Mouse (Mus musculus): ENCODE data around the gene Lgals3bp. TPM values are rescaled to one million over a fixed set of nuclear protein-coding genes. Genes with fewer than 3 reads are reported as not detected.

Gene Lgals3bp
- polyA plus RNA-seq, 1 experiment from 2014 or later, result 74.1 TPM

GRCm38 (mm10) chr11:118424621-118425335 is 22.9 kb upstream of the Lgals3bp start:
- TF ChIP-seq EP300 (IDR thresholded peaks at IDR 0.05; ENCODE audit: low read depth) (no peak), CTCF (IDR thresholded peaks at IDR 0.05; ENCODE audit: low read depth) (peak; percentile 21)
- DNase-seq (no peak), ATAC-seq (no peak)
- Histone ChIP-seq H3K36me3 (replicated peaks; ENCODE audit: insufficient read depth, low read length) (no peaks in the 10 kb centered on the region), H3K9ac (replicated peaks) (no peak overlapping the region), H3K4me2 (ENCODE audit: low read depth, low read length) (no peak overlapping the region), H3K27me3 (ENCODE audit: insufficient read depth, low read length) (peaks cover 5% of the 10 kb centered on the region; the same call in 1 of the 2 replicates), H3K9me3 (ENCODE audit: low read length) (no peaks in the 10 kb centered on the region), H3K27ac (ENCODE audit: low read depth) (no peak overlapping the region), H3K4me1 (ENCODE audit: insufficient read depth) (peaks cover 8% of the 10 kb centered on the region; the same call in 1 of the 2 replicates), H3K4me3 (ENCODE audit: low read depth, low read length) (no peak overlapping the region)
- 48% methylated on average over 13 of the region's 13 CpGs for WGBS (ENCODE audit: insufficient replicate concordance)

DNA sequence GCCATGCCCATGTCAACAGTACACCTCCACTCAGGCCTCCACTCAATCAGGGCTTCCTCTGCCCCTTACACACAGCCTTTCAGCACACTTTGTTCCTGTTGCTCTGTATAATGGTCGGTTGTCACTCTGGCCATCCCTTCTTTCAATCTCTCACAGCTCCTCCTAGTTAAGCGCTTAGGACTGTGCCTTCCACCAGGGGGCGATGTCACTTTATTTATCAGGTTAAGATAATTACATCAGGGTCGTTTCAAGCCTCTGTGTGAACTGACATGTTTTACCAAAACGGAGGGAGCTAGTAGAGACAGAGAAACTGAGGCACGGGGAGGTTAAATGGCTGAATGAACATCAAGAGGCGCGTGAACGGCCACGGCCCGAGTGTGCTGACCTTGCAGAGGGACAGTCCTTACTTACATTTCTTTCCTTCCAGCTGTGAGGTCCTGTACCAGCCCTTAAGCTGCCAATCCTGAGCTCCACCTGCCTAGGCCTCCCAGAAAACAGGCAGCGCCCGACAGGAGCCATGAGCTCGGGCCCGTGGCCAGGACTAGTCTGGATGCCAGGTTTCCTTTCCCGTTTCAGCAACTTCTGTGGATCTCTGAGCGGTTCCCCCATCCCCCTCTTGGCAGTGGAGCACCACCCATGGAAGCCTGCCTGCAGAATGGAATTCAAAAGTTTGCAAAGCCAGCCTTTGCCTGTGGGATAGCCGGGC is 21.5 kb upstream of the Lgals3bp start:
- no peaks in the 10 kb centered on the region for H3K36me3 ChIP-seq (replicated peaks; ENCODE audit: insufficient read depth, low read length)
- ATAC-seq (no peak), DNase-seq (peak; percentile 78)
- H3K4me1 ChIP-seq (ENCODE audit: insufficient read depth), result peaks cover 13% of the 10 kb centered on the region
- H3K27me3 ChIP-seq (ENCODE audit: insufficient read depth, low read length), result no peaks in the 10 kb centered on the region
- no peak overlapping the region for H3K9ac ChIP-seq (replicated peaks)
- H3K4me3 ChIP-seq (ENCODE audit: low read depth, low read length), result peak overlapping the region; percentile 10; the same call in 1 of the 2 replicates
- TF ChIP-seq CTCF (IDR thresholded peaks at IDR 0.05; ENCODE audit: low read depth) (peak; percentile 86), EP300 (IDR thresholded peaks at IDR 0.05; ENCODE audit: low read depth) (no peak)
- H3K4me2 ChIP-seq (ENCODE audit: low read depth, low read length), result peak overlapping the region; percentile 56
- 11% methylated on average over 18 of the region's 18 CpGs for WGBS (ENCODE audit: insufficient replicate concordance)
- no peaks in the 10 kb centered on the region for H3K9me3 ChIP-seq (ENCODE audit: low read length)
- H3K27ac ChIP-seq (ENCODE audit: low read depth), result peak overlapping the region; percentile 39; the same call in 1 of the 2 replicates

GRCm38 (mm10) chr11:118420261-118420660 is 18.4 kb upstream of the Lgals3bp start:
- Histone ChIP-seq H3K4me2 (ENCODE audit: low read depth, low read length) (no peak overlapping the region), H3K36me3 (replicated peaks; ENCODE audit: insufficient read depth, low read length) (0 out of 2 replicates have a peak, but pooled peaks cover 2% of the 10 kb centered on the region), H3K27ac (ENCODE audit: low read depth) (no peak overlapping the region), H3K9me3 (ENCODE audit: low read length) (no peaks in the 10 kb centered on the region), H3K4me1 (ENCODE audit: insufficient read depth) (peaks cover 20% of the 10 kb centered on the region), H3K27me3 (ENCODE audit: insufficient read depth, low read length) (no peaks in the 10 kb centered on the region), H3K9ac (replicated peaks) (no peak overlapping the region), H3K4me3 (ENCODE audit: low read depth, low read length) (no peak overlapping the region)
- no peak for TF ChIP-seq EP300 (IDR thresholded peaks at IDR 0.05; ENCODE audit: low read depth)
- TF ChIP-seq CTCF (IDR thresholded peaks at IDR 0.05; ENCODE audit: low read depth), result no peak
- ATAC-seq (no peak), DNase-seq (no peak)
- WGBS (ENCODE audit: insufficient replicate concordance), result 60% methylated on average over 7 of the region's 7 CpGs

DNA sequence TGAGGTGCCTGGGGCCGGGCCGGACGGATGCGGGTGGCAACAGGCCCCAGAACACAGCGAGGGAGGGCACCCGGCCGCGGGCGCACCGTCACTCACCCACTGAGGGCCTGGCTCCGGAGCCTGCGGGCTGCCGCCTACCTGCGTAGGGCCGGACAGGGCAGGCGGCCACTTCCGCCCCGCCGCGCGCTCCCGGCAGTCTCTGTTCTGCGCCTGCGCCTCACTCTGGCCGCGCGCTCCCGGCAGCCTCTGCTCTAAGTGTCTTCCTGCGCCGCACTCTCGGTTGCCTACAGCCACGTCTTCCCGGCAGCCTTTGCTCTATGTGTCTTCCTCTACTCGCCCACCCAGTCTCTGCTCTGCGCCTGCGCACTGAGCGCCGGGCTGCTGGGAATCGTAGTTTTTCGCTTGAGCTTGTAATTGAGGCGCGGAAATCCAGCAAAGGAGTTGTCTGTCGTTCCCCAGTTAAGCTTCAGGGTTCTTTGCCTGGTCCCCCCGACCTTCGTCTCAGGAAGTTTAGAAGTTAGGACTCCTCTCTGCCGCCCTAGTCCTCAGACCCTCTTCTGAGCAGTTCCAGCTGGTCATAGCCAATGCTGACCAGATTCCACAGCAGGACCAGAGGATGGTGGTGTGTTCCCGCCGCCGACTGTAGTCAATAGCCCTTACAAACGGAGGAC is 17.1 kb upstream of the Lgals3bp start, which contains the start of gene Cant1:
Cant1 (minus strand) TSS at position 253 of the 671 bp plus-strand sequence.
- WGBS (ENCODE audit: insufficient replicate concordance), result 0% methylated on average over 42 of the region's 50 CpGs

GRCm38 (mm10) chr11:118418442-118418833 is 16.5 kb upstream of the Lgals3bp start:
- ATAC-seq, result no peak
- 3% methylated on average over 11 of the region's 12 CpGs for WGBS (ENCODE audit: insufficient replicate concordance)
- Histone ChIP-seq H3K27ac (ENCODE audit: low read depth) (peak overlapping the region; percentile 86), H3K9ac (replicated peaks) (peak overlapping the region; percentile 93), H3K27me3 (ENCODE audit: insufficient read depth, low read length) (no peaks in the 10 kb centered on the region), H3K36me3 (replicated peaks; ENCODE audit: insufficient read depth, low read length) (peaks cover 8% of the 10 kb centered on the region; the same call in 1 of the 2 replicates), H3K9me3 (ENCODE audit: low read length) (no peaks in the 10 kb centered on the region), H3K4me1 (ENCODE audit: insufficient read depth) (peaks cover 15% of the 10 kb centered on the region), H3K4me2 (ENCODE audit: low read depth, low read length) (peak overlapping the region; percentile 82), H3K4me3 (ENCODE audit: low read depth, low read length) (peak overlapping the region; percentile 75)
- DNase-seq, result no peak
- TF ChIP-seq EP300 (IDR thresholded peaks at IDR 0.05; ENCODE audit: low read depth) (no peak), CTCF (IDR thresholded peaks at IDR 0.05; ENCODE audit: low read depth) (no peak; the same call in 1 of the 2 replicates)

More for the DNA sequence above, 17.1 kb upstream of the Lgals3bp start, which contains the start of gene Cant1:
- Histone ChIP-seq H3K27ac (ENCODE audit: low read depth) (peak within 1 kb of the TSS; percentile 86), H3K9ac (replicated peaks) (peak within 1 kb of the TSS; percentile 93), H3K4me1 (ENCODE audit: insufficient read depth) (peaks cover 20% of the 10 kb centered on the region), H3K9me3 (ENCODE audit: low read length) (no peaks in the 10 kb centered on the region), H3K27me3 (ENCODE audit: insufficient read depth, low read length) (no peaks in the 10 kb centered on the region), H3K4me2 (ENCODE audit: low read depth, low read length) (peak within 1 kb of the TSS; percentile 82), H3K36me3 (replicated peaks; ENCODE audit: insufficient read depth, low read length) (peaks cover 8% of the 10 kb centered on the region; the same call in 1 of the 2 replicates), H3K4me3 (ENCODE audit: low read depth, low read length) (peak within 1 kb of the TSS; percentile 75)
- peak; percentile 97 for DNase-seq
- ATAC-seq, result peak; percentile 98
- TF ChIP-seq EP300 (IDR thresholded peaks at IDR 0.05; ENCODE audit: low read depth), result no peak
- TF ChIP-seq CTCF (IDR thresholded peaks at IDR 0.05; ENCODE audit: low read depth), result peak; percentile 4; the same call in 1 of the 2 replicates
